Mouse (Mus musculus): ENCODE results near the gene Grn.

DNA sequence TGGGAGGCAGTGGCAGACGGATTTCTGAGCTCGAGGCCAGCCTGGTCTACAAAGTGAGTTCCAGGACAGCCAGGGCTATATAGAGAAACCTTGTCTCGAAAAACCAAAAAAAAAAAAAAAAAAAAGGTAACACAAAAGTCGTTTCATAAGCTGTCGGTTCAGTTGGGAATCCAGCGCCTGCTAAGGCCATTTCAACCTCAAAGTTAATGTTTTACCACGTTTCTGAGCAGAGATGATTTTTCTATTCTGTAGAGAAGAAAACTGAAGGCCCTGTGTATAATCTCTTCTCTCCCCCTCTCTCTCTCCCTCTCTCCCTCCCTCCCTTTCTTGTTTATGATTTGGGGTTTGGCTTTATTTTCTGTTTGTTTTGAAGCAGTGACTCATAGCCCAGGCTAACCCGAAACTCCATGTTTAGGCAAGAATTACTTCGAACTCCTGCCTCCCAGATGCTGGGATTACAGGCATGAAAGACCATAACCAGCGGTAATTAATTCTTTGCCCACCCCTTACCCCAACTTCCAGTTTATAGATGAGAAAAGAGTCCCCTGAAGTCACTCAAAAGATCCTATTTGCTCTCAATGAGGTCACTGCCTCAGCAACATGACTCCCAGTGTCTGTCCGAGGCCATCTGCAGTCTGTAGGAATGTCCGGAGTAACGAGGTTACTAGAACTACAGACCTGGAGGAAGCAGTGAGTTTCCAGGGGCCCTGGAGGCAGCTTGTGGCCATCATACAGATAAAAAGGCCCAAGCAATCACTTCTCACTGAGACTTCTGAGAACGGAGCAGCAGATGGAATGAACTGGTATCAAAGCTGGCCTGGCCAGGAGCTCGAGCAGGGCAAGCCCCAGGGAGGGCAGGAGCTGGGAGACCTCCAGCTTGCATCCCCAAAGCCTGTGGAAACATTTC is 21.0 kb upstream of the Grn start:
- no peak for TF ChIP-seq CTCF (IDR thresholded peaks at IDR 0.05; ENCODE audit: control insufficient read depth, insufficient read depth, insufficient replicate concordance, low read depth, low read length)
- no peak for TF ChIP-seq POLR2A (IDR thresholded peaks at IDR 0.05; ENCODE audit: control insufficient read depth, low read depth, low read length)
